Mouse (Mus musculus): ENCODE results near the gene Miip. TPM values are rescaled to one million over a fixed set of nuclear protein-coding genes. Genes with fewer than 3 reads are reported as not detected.
"Not testable (repeated sequence)": the region's sequence is repeated elsewhere in the genome, so short reads cannot be mapped to it uniquely, and the experiment has no call there.

Gene Miip
- polyA plus RNA-seq, 1 experiment, result 4.0 TPM

- H3K27ac ChIP-seq (replicated peaks; ENCODE audit: low read depth, low read length), result peak within 1 kb of the TSS; percentile 72
- peak within 1 kb of the TSS; percentile 82 for H3K4me3 ChIP-seq (ENCODE audit: insufficient read depth, low read depth, low read length)
- H3K4me1 ChIP-seq (ENCODE audit: control insufficient read depth, insufficient read depth, insufficient read length, low read length), result no peaks in the 10 kb centered on the region; the same call in 1 of the 2 replicates
Observed at GRCm38 (mm10) chr4:147847614-147848583, 20.7 kb downstream of the Miip start, which contains the start of gene Zfp933. Gene Zfp933, minus strand, starts transcription at chr4:147848366.

DNA sequence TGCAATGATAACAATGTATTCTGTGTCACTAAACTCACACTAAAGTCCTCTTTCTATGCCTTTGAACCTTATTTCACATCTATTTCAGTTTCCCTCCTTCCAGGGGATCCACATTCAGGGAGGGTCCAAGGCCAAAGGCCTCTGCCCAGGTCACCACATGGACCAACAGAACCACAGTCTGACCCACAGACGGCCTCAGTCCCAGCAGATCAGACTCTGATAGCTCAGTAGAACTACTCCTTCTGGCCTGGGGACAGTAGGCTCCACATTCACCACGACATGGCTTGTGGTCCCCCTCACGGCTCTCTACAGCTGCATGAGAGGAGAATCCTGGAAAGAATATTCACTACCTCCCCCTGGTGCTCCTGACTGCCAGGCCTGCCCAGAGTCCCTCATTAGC, 25.7 kb downstream of the Miip start:
- no peak overlapping the region for H3K4me3 ChIP-seq (ENCODE audit: insufficient read depth, low read depth, low read length)
- no peaks in the 10 kb centered on the region for H3K4me1 ChIP-seq (ENCODE audit: control insufficient read depth, insufficient read depth, insufficient read length, low read length)
- H3K27ac ChIP-seq (replicated peaks; ENCODE audit: low read depth, low read length), result no peak overlapping the region

DNA sequence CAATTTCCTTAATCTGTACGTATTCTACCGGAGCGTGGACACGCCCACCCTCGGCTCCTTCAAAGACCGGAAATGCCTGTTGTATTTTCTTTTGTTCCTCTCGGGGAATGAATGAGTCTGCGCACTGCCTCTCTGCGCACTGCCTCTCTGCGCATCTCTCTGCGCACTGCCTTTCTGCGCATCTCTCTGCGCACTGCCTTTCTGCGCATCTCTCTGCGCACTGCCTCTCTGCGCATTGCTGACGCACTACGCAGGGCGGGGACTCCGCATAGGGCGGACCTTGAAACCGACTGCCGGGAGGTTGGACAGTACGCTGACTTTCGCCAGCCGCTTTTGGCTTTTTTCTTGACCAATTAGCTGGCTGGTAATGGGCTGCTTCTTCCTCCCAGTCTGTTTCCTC, 29.3 kb downstream of the Miip start:
- H3K27ac ChIP-seq (replicated peaks; ENCODE audit: low read depth, low read length); H3K4me1 ChIP-seq (ENCODE audit: control insufficient read depth, insufficient read depth, insufficient read length, low read length); H3K4me3 ChIP-seq (ENCODE audit: insufficient read depth, low read depth, low read length): not testable (repeated sequence)

DNA sequence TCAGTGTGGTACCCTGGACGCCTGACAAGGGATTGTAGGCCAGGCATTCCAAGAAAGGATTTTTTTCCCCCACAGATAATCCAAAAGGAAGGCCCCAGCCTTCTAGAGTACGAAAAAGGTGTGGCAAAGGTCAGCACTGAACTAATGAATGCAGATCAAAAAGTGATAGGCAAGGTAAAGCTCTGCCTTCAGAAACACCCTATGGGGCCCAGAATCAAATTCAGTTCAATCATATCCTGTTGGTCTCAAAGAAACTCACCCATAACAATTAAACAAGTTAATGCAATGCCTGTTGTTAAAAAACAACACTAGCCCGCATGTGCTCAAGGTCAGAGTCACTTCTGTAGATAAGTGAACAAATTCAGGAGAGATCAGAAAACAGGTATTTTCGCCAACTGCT, 44.2 kb downstream of the Miip start:
- no peak overlapping the region for H3K4me3 ChIP-seq (ENCODE audit: insufficient read depth, low read depth, low read length)
- no peak overlapping the region for H3K27ac ChIP-seq (replicated peaks; ENCODE audit: low read depth, low read length)
- H3K4me1 ChIP-seq (ENCODE audit: control insufficient read depth, insufficient read depth, insufficient read length, low read length), result no peaks in the 10 kb centered on the region

DNA sequence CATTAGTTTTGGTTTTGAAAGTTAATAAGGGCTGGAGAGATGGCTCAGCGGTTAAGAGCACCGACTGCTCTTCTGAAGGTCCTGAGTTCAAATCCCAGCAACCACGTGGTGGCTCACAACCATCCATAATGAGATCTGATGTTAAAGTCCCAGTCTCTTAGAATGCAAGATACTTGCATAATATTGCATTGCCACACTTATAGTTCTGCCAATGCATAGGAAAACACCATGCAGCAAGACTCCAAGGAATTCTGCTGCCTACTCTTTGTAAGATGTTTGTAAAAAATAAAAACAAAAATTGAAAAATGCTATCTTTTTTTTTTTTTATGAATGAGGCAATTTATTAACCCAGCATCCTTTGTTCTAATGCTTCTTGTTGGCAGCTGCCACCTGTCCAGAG, 47.2 kb downstream of the Miip start:
- not testable (repeated sequence) for H3K4me1 ChIP-seq (ENCODE audit: control insufficient read depth, insufficient read depth, insufficient read length, low read length); H3K27ac ChIP-seq (replicated peaks; ENCODE audit: low read depth, low read length); H3K4me3 ChIP-seq (ENCODE audit: insufficient read depth, low read depth, low read length)

DNA sequence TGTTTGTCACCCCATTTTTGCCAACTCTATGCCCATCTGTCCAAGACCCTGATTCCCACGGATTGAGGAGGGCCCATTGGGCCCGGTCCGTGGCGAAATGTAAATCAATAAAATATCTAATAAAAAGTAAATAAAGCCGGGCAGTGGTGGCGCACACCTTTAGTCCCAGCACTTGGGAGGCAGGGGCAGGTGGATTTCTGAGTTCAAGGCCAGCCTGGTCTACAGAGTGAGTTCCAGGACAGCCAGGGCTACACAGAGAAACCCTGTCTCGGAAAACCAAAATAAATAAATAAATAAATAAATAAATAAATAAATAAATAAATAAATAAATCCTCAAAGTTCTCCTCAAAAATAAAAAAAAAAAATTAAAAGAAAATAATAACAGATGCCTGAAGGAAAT, 49.0 kb downstream of the Miip start:
- not testable (repeated sequence) for H3K27ac ChIP-seq (replicated peaks; ENCODE audit: low read depth, low read length); H3K4me3 ChIP-seq (ENCODE audit: insufficient read depth, low read depth, low read length); H3K4me1 ChIP-seq (ENCODE audit: control insufficient read depth, insufficient read depth, insufficient read length, low read length)

GRCm38 (mm10) chr4:147814592-147815167, 53.9 kb downstream of the Miip start:
- Histone ChIP-seq H3K27ac (replicated peaks; ENCODE audit: low read depth, low read length) (no peak overlapping the region), H3K4me3 (ENCODE audit: insufficient read depth, low read depth, low read length) (no peak overlapping the region), H3K4me1 (ENCODE audit: control insufficient read depth, insufficient read depth, insufficient read length, low read length) (no peaks in the 10 kb centered on the region)

- H3K4me3 ChIP-seq (ENCODE audit: insufficient read depth, low read depth, low read length), result no peak overlapping the region
- no peak overlapping the region for H3K27ac ChIP-seq (replicated peaks; ENCODE audit: low read depth, low read length)
- H3K4me1 ChIP-seq (ENCODE audit: control insufficient read depth, insufficient read depth, insufficient read length, low read length), result no peaks in the 10 kb centered on the region
Observed at GRCm38 (mm10) chr4:147813249-147813765, 55.3 kb downstream of the Miip start.

Other genes starting within 250 kb of the Miip start
- 5.4 and 7.3 TPM in 2 replicates for gene Zfp979, start 226.3 kb downstream of the Miip start, polyA plus RNA-seq (2012; ENCODE audit: insufficient read depth, insufficient read length, missing spikeins)
- 0.79 and 0.92 TPM in 2 replicates for gene Zfp534, start 166.3 kb downstream of the Miip start, polyA plus RNA-seq (2012; ENCODE audit: insufficient read depth, insufficient read length, missing spikeins)
- gene Zfp984, start 59.0 kb downstream of the Miip start, polyA plus RNA-seq (2012; ENCODE audit: insufficient read depth, insufficient read length, missing spikeins), result 5.8 and 6.8 TPM in 2 replicates
- gene Zfp933, start 20.4 kb downstream of the Miip start, polyA plus RNA-seq (2012; ENCODE audit: insufficient read depth, insufficient read length, missing spikeins), result 3.2 and 5.6 TPM in 2 replicates
- gene Fv1, start 163 bp upstream of the Miip start, polyA plus RNA-seq (2012; ENCODE audit: insufficient read depth, insufficient read length, missing spikeins), result 3.3 and 5.8 TPM in 2 replicates
- gene Mfn2, start 35.9 kb upstream of the Miip start, polyA plus RNA-seq (2012; ENCODE audit: insufficient read depth, insufficient read length, missing spikeins), result 156 and 170 TPM in 2 replicates
- 24.8 and 28.6 TPM in 2 replicates for gene Plod1, start 68.0 kb upstream of the Miip start, polyA plus RNA-seq (2012; ENCODE audit: insufficient read depth, insufficient read length, missing spikeins)
- gene 2510039O18Rik, start 72.1 kb upstream of the Miip start, polyA plus RNA-seq (2012; ENCODE audit: insufficient read depth, insufficient read length, missing spikeins), result 18.7 and 19.7 TPM in 2 replicates
- gene Nppb, start 117.0 kb upstream of the Miip start, polyA plus RNA-seq (2012; ENCODE audit: insufficient read depth, insufficient read length, missing spikeins), result not detected in 2 replicates
- gene Nppa, start 131.9 kb upstream of the Miip start, polyA plus RNA-seq (2012; ENCODE audit: insufficient read depth, insufficient read length, missing spikeins), result not detected in 2 replicates
- 5.0 and 5.7 TPM in 2 replicates for gene Clcn6, start 170.0 kb upstream of the Miip start, polyA plus RNA-seq (2012; ENCODE audit: insufficient read depth, insufficient read length, missing spikeins)
- gene Mthfr, start 170.3 kb upstream of the Miip start, polyA plus RNA-seq (2012; ENCODE audit: insufficient read depth, insufficient read length, missing spikeins), result 5.7 and 6.9 TPM in 2 replicates
- 8.1 and 8.2 TPM in 2 replicates for gene Agtrap, start 219.2 kb upstream of the Miip start, polyA plus RNA-seq (2012; ENCODE audit: insufficient read depth, insufficient read length, missing spikeins)